Mouse (Mus musculus) heart, postnatal 0 days (tissue): ENCODE measurements around the gene Sox8.

Experiments
- CTCF ChIP-seq: IDR thresholded peaks from 2 replicates; pipeline ENCODE4 v1.5.1; 2016; ENCODE audit warnings: antibody characterized with exemption, control low read depth, low read depth
- EP300 ChIP-seq: IDR thresholded peaks from 2 replicates; pipeline ENCODE4 v1.6.1; 2016; ENCODE audit warnings: antibody characterized with exemption, low read depth

- TF ChIP-seq CTCF = no peak
- TF ChIP-seq EP300 = no peak
Measured at GRCm38 (mm10) chr17:25583099-25583498, 12.6 kb upstream of the Sox8 start.
